Mouse (Mus musculus) naive thymus-derived CD4-positive, alpha-beta T cell, adult 2 months (primary cell): ENCODE measurements around the gene Aox2.

Source experiments
- DNase-seq: peaks from one replicate; pipeline ENCODE4 v3.0.0-alpha.2; 2011; ENCODE audit warnings: low read depth

The Aox2 gene

GRCm38 (mm10) chr1:58278026-58278425 lies at the start of gene Aox2:
Gene Aox2, plus strand, starts transcription at chr1:58278326.
- no peak for DNase-seq

- no peak for DNase-seq
These were observed 49.2 kb upstream of the Aox2 start for GRCm38 (mm10) chr1:58228916-58229315.

- DNase-seq = no peak
These were observed 48.4 kb upstream of the Aox2 start for GRCm38 (mm10) chr1:58229774-58230173.

DNA sequence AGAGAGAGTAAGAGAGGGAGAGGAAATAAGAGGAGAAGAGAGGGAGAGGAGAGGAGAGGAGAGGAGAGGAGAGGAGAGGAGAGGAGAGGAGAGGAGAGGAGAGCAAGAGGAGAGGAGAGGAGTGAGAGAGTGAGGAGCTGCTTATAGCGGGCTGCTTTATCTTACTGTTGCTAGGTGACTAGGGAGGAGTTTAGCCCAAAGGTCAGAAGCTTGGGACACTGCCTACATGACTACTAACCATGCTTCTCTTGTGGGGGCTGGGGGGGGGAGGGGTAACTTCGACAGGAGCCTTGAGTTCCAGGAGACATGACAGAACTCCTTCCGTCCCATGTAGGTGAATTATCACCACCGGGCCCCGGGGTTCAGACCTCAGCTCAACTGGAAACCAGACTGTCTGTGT lies 47.6 kb upstream of the Aox2 start:
- no peak for DNase-seq

- peak; percentile 7 for DNase-seq
These were observed 42.7 kb upstream of the Aox2 start for GRCm38 (mm10) chr1:58235405-58235804.

- DNase-seq = no peak
These were observed 40.4 kb upstream of the Aox2 start for GRCm38 (mm10) chr1:58237527-58238299.

- no peak for DNase-seq
These were observed 39.7 kb upstream of the Aox2 start for GRCm38 (mm10) chr1:58238440-58238839.

DNA sequence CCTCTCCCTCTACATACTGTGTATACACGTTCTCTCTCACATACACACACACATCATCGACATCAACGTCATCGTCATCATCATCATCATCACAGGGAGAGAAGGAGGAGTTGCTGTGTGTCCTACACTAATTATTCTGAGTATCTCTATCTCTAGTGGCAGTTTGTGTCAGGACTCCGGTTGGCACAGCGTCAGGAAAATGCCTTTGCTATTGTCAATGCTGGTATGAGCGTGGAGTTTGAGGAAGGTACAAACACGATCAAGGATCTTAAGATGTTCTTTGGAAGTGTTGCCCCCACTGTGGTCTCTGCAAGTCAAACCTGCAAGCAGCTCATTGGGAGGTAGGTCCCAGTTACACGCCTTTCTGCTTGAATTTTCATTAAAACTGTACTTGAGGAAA lies 39.2 kb upstream of the Aox2 start:
- DNase-seq = no peak

- DNase-seq = peak; percentile 9
These were observed 37.8 kb upstream of the Aox2 start for GRCm38 (mm10) chr1:58240347-58240746.

DNA sequence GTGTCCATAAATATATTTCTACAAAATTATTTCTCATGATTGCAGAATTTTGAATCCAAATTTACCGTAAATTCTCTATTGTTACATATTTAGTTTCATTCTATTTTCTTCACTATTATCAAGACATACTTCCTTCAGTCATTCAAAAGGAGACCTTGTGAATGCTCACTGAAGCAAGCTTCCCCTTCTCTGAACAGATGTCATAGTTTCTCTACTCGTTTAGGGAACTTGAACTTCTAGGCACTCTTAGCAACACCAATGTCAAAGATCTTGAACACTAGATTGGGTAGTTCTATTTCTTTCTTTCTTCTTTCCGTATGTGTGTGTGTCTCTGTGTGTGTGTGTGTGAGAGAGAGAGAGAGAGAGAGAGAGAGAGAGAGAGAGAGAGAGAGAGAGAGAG lies 33.6 kb upstream of the Aox2 start:
- DNase-seq = no peak

DNA sequence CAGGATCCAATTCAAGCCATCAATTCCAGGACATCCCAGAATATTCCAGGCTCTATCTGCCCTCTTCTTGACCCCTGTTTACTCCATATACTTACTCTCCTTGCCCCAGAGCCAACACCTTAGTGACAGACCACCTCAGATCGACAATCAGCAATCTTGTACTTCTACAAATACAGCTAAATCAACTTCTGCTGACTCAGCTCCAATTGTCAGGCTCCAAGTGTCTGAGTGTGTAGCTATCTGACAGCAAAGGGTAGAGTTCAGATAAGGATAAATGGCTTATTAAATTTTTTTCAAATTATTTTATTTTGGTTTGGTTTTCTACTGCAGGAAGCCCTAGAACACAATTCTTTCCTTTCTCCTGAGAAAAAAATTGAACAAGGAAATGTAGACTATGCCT lies 29.6 kb upstream of the Aox2 start:
- no peak for DNase-seq

GRCm38 (mm10) chr1:58253466-58253865 lies 24.7 kb upstream of the Aox2 start:
- no peak for DNase-seq

DNA sequence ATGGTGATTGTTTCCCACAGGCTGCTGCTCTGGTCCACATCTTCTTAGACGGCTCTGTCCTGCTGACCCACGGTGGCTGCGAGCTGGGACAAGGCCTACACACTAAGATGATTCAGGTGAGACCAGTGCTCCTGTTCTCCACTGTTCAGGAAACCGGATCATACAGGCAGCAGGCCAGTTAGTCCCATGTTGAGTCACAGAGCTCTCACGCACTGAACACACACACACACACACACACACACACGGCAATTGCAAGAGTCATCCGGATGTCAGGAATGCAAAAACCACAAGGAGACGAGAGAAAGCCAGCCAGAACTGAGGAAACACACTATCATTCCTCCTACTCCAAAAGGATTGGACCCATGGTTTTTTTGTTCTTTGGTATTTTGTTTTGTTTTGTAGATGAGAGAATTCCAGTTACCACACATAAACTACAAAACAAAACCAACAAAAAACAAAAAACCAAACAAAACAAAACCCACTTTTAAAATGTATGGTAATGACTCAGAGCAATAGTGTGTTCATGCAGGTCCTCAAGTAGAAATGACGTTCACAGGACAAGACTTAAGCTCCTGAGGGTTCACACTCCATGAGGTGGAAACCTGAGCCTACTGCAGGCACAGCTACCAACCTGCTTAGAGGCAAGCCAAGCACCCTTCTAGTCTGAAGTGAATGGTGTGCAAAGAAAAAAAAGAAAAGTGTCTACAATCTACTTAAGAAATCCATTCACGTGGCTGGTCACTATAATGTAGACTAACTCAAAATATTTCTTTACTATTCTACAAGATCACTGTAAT lies 20.7 kb upstream of the Aox2 start:
- DNase-seq = no peak

GRCm38 (mm10) chr1:58260311-58260710 lies 17.8 kb upstream of the Aox2 start:
- DNase-seq = no peak

- DNase-seq = no peak
These were observed 9.9 kb upstream of the Aox2 start for GRCm38 (mm10) chr1:58268231-58268630.

GRCm38 (mm10) chr1:58270807-58271569 lies 7.1 kb upstream of the Aox2 start:
- peak; percentile 56 for DNase-seq

GRCm38 (mm10) chr1:58275879-58276278 lies 2.2 kb upstream of the Aox2 start:
- DNase-seq = no peak

GRCm38 (mm10) chr1:58278513-58278912 lies 387 bp downstream of the Aox2 start:
- DNase-seq = no peak

GRCm38 (mm10) chr1:58280381-58280780 lies 2.3 kb downstream of the Aox2 start:
- DNase-seq = no peak

DNA sequence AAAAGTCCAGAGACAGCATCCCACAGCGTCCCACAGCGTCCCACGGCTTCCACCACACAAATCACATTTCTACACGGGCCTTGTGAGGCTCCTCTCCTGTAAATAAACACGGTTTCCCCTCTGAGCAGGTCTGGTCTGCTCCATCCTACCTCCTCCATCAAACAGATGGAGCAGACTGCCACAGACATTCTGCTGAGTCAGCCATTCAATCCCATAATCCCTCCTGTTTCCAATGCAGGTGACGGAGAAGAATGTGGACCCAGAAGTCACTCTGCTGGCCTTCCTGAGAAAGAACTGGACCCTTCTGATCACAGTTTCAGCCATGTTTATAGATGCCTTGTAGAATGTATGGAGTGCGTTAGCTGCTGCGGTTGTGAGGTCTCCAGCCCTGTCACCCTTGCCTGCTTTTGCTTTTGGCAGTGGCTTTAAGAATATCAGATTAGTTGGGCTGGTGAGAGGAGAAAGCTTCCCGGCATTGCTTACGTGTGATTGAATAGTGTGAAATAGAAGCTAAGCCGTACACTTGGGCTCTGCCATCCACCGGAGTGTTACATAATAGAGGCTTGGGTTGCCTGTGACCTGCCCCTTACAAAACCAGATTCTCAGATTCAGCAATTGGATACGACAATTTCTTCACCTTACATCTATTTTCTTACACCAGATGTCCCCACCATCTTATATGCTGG lies 3.0 kb downstream of the Aox2 start:
- DNase-seq = no peak

GRCm38 (mm10) chr1:58281625-58281988 lies 3.5 kb downstream of the Aox2 start:
- DNase-seq = no peak

DNA sequence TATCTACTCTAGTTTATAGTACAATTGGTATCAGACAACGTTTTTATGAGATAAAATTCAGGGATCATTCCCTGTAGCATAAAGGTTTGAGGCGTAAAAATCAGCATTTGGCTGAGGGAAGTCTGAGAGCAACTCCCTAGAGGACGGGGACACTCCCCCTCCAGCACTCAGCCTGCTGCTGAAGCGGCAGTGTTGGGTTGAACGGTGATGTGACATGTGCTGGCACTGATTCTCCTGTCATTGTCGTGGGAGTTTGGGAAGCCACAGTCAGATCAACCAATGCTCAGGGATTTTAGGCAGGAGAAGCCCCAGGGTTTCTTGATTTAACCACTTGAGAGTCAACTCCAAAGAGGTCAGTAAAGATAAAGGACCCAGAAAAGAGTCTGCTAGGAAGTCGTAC lies 6.4 kb downstream of the Aox2 start:
- no peak for DNase-seq
